Mouse (Mus musculus) spleen, postnatal 14 days (tissue): Measurements from ENCODE around the gene Dnase2a.
"Not testable (repeated sequence)": the region's sequence is repeated elsewhere in the genome, so short reads cannot be mapped to it uniquely, and the experiment has no call there.

Source experiments
- DNase-seq, 2 experiments: peaks; one replicate each; pipeline ENCODE4 v3.0.0; 2021 to 2022; ENCODE audit warnings: low spot score in 2 of 2

Gene Dnase2a

DNA sequence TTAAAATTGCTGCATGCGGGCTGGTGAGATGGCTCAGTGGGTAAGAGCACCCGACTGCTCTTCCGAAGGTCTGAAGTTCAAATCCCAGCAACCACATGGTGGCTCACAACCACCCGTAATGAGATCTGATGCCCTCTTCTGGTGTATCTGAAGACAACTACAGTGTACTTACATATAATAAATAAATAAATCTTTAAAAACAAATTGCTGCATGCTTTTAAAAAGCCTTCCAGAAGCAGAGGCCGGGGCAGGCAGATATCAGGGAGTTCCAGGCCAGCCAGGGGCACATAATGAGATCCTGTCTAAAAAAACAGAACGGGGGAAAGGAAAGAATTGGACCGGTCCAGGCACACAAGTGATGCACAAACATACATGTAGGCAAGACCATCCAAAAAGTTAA, 381 bp upstream of the Dnase2a start:
- DNase-seq: not testable (repeated sequence)

DNA sequence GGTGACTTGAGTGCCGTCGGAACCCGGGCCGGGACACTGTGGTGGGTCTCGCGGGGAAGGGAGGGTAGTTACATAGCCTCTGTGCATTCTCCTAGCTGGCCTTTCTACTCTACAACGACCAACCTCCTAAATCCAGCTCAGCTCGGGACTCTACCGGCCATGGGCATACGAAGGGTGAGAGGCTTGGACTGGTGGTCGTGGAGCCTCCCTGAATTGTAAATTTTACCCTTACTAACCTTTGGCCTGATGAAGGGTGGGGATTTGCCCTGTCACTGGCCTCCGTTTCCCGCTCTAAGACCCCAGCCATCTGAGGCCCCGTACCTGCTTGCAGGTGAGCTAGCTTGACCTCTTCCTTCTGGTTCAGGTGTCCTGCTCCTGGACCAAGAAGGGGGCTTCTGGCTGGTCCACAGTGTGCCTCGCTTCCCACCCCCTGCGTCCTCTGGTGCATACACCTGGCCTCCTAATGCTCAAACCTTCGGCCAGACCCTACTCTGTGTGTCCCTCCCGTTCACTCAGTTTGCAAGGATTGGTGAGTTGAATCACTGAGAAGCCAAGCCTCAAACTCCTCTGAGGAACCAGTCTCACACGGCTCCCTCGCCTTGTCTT, 905 bp downstream of the Dnase2a start:
- DNase-seq: no peak

DNA sequence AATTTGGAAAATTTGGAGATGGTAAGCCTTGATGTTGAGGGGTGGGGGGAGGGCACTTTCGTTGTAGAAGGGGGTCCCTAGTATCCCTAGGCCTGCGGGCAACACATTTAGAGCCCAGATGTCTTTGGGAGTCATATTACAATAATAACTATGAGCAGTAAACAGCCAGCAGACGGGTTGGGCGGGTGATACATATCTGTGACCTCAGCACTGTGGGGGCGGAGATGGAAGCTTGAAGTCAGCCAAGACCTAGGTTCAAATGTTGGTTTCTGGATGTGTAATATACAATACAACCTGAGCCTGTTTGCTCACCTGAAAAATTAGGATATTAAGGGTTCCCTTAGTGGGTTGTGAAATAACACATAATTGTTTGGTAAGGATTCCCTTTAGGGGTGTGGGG, 1.6 kb downstream of the Dnase2a start:
- DNase-seq: no peak

DNA sequence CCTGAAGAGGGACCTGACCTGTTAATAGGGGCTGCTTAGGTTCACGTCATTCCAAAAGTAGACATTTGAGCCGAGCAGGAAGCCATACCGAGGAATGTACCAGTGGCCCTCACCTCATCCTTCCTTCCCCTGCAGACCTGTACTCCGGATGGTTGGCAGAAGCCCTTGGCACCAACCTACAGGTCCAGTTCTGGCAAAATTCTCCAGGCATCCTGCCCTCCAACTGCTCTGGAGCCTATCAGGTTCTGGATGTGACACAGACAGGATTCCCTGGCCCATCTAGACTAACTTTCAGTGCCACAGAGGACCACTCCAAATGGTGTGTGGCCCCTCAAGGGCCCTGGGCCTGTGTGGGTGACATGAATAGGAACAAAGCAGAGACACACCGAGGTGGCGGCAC, 2.2 kb downstream of the Dnase2a start:
- DNase-seq: no peak

DNA sequence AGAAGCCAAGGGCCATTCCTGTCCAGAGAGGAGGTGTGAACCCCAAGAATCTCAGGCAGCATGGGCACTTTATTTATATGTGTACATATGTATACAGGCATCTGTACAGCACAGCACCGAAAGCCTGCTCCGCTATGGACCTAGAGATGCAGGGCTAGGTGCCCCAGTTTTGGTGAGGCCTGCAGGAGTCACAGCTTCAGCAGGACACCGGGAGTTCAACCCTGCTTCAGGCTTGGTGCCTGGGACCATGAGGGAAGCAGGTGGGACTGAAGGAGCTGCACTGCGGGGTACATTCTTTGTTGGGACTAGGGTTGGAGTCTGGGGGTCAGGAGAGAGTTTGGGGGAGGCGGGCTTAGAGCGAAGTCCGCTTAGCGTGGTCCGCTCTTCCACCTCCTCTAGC, 3.5 kb downstream of the Dnase2a start:
- DNase-seq: no peak

DNA sequence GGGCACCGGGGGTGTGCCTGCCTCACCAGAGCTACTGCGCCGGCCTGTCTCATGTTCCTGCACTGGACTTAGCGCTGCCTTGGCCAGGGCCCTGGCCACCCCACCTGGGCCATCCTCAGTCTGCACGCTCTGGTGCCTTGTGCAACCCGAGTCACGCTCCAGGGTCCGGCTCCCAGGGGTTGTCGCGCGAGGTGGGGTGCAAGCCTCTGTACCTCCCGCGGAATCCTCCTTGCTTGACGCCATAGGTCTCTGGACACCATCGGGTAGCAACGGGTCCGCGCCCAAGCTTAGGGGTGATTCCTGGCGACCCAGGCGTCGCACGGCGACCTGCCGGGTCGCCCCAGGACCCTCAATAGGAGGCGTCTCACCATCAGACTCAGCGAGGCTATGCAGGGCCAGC, 4.0 kb downstream of the Dnase2a start:
- DNase-seq: no peak

DNA sequence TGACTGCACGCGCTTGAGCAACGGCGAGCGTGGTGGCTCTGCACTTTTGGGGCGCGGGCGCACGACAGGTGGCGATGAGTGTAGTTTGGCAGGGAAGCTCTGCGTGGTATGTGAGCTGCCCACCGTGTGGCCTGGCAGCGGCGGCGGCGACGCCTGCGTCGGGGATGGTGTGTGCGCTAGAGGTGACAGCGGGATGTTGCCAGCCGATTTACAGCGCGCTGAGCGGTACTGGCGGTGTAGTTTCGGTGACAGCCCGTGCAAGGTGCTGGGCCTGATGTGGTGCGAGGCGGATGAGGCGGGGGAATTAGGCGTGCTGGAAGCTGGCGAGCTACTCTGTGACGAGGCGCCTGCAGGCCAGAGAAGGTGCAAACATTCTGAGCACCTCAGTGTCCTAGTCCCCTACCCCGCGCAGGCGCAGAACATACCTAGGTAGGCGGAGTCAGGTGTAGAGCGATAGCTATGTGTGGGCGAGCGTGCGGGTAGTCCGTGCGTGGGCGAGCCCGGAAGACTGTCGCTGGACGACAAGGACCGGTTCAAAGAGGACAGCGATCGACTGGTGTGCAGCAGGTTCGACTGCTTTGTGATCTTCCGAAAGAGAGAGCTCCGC, 4.6 kb downstream of the Dnase2a start:
- DNase-seq: peak; percentile 75 to 76

DNA sequence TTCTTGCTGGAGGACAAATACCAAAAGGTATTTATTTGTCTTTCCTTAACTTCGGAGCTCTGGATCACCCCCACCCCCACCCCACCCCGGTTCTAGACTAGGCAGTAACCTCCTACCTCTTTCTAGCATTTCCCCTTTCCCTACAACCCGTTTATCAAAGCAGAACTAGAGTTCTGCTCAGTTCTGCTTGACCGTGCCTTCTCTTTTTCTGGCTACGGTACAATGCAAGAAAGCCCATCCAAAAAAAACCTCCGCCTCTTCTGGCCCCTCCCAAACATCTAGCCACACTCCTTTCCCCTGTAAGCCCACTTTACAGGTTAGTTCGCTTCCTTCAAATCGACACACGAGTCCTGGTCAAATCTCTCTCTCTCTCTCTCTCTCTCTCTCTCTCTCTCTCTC, 5.1 kb downstream of the Dnase2a start:
- DNase-seq: no peak

DNA sequence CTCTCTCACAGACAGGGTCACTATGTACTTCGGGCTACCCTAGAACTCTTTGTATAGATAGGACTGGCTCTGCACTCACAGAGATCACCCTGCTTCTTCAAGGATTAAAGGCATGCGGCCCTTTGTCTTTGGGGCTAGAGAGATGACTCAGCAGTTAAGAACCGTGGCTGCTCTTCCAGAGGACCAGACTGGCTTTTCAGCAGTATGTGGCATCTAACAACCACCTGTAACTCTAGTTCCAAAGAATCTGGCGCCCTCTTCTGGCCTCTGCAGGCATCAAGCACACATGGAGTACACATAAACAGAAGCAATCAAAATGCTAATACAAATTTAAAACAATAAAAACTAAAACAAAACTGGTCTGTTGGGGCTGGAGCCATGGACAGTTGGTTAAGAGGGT, 5.6 kb downstream of the Dnase2a start:
- peak in 1 of 2 experiments; percentile 50 for DNase-seq

DNA sequence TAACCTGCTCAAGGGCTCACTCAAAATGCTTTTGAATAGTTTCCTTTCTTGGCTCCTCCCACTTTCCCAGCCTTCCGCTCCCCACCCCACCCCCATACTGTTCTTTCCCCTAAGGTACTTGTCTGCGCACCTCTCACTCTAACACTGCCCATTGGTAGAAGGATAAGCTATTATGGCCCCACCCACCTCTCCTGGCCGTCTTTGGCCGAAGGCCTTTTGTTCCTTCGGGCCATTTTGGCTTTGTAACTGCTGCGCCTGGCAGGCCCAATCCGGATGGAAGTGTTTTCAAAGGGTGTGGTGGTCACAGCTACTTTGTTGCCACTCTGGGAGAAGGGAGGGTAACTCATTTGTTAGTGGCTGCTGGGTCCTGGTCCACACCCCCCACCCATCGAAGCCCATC, 6.9 kb downstream of the Dnase2a start:
- DNase-seq: no peak

DNA sequence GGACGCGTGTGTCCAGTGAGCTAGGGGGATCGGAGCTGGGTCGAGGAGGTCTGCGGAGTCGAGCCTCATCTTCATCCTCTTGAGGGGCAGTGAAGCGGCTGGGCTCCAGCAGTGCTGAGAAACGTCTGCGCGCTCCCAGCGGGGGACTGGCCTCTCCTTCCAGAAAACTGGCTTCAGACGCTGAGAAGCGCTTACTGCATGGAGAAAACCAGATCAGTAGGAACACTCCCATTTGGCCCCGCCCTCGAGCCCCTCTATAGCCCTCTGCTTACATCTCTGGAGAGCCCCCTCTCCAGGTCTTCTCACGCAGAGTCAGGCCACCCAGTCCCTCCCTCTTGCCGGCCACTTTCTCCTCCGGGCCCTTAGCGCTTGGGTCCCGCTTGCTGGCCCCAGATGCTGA, 9.4 kb downstream of the Dnase2a start:
- DNase-seq: no peak

DNA sequence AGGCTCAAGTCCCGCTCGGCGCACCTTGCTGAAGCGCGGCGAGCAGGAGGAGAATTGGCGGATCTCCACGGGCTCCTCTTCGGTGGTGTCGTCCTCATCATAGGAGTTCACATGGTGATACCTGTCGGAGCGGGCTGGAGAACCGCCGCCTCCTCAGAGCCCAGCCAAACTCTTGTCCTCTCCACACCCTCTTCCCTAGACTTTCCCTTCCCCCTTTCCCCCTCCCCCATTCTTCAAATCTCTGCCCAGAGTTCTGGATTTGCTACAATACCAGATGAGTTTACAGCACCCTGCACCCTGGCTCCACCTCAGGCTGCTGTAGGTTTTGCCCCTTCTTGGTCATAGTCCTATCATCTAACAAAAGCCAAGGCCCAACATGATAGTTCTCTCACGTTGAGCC, 10.3 kb downstream of the Dnase2a start:
- DNase-seq: no peak

DNA sequence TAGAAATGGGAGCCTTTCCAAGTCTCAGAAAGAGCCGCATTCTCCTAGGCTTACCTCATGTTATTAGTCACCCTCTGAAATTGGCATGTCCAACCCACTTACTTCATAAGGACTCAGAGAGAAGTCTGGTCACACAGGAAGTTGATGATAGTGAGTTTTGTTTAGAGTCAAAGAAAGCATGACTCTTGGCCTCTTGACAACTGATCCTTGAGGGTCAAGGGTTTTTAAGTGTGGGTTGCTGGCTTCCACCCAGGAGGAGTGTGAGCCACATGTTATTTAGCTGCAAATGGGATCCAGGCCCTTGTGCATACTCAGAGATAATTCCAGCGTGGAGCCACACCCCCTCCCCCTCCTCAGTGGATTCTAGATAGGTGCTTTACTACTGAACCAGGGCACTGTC, 13.2 kb downstream of the Dnase2a start:
- no peak for DNase-seq

DNA sequence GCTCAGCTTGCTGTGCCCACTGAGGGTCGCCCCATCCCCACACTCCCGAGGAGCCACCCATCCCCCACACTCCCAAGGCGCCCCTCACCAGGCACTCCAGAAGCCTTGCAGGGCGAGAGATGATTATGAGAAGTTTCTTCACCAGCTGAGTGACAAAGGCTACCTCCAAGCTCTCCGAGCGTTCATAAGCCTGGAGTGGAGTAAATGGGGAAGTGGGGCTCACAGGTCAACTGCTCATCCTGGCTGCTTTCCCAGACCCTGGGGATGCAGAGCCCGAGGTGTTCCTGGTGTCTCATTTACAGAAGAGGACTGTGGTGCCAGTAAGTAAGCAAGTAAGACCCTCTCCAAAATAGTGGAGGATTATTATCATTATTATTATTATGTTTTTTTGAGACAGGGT, 17.2 kb downstream of the Dnase2a start:
- no peak for DNase-seq

DNA sequence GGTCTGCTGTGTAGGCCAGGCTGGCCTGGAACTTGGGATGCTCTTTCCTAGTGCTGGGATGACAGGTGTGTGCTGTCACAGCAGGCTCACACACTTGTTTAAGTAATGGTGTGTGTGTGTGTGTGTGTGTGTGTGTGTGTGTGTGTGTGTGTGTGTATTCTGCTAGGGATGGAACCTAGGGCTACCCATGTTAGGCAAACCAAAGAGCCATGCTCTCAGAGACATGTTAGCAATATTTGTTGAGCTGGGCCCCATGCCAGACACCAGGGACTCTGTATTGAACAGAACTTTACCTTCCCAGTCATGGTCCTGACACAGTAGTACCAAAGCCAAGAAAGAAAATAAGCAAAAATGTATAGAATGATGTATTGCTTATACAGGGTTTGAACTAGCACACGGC, 19.2 kb downstream of the Dnase2a start:
- no peak for DNase-seq

DNA sequence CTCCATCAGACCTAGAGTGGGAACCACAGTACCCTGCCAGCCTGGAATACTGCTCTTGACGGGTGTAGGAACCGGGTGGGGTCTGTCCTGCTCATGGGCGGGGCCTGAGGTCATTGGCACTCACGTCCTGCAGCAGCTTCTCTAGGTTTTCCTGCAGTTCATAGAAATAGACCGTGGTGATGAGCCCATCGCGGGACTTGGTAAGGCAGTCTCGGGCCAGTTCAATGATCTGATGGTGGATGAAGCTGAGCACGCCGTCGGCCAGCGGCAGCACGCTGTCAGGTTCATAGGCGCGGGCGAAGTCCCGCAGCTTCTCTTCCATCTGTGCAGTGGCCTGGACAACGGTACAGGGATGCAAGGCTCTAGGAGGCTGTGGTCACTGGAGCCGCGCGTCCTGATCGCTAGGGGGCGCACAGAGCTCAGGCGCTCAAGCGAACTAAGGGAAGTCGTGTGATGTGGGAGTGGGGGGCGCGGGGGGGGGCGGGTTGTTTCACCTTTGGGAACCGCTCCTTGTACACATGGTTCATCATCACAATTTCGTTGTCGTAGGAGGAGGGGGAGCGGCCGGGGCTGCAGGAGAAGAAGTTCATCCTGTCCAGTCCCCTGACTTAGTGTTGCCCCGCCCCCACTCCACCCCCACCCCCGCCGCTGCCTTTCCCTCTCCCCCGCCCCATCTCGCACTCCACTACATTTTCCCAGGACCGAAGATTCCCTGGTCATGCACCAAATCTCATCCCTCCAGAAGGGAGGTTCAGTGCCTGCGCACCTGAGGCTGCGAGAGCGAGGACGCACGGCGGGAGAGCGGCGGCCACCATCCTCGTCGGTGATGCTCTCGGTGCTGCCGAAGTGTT, 20.3 kb downstream of the Dnase2a start:
- peak; percentile 43 to 60 for DNase-seq

DNA sequence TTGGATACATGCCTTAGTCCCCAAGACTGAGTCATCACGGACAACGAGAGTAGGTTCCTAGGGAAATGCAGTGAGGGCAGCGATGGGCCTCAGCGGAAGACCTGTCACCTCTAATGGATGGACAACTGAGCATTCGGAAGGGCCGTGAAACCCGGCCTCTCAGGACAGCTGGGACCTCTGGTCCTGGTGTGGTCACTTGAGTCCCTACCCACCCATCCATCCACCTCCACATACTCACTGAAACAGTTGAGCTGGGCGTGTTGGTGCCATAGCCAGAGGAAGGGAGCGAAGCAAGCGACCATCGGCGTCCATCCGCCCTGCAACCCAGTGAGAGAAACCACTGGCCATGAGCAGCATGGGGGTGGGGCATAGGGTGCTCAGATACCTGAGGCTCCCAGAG, 22.2 kb downstream of the Dnase2a start:
- DNase-seq: no peak

DNA sequence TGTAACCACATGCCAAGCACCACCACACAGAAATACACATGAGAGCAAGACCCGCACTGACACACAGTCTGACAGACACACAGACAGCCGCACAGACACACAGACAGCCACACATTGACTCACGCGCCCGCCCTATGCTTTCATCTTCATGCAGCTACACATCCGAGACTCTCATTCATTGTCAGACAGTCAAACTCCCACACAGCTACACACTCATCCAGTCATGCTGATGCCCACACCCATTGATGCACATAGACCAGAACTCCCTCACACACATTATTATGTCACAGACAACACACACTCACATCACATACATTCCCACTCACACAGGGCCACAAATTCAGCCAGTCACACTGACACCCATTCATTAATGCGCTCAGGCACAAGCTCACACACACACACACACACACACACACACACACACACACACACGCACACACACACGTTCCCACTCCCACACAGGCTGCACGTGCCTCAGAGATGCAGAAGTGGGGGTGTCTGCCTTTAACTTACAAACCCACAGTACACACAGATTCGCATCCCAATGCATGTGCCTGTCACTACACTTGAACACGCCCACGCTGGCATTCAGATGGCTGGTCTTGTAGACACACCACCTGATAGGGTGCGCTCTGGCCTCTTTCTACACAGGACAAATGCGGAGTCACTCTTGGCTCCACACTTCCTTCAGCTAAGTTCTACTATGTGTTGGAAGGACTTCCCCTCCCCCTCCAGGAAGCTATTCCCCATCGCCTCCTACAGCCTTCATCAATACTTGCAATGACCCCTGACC, 25.6 kb downstream of the Dnase2a start:
- DNase-seq: no peak

DNA sequence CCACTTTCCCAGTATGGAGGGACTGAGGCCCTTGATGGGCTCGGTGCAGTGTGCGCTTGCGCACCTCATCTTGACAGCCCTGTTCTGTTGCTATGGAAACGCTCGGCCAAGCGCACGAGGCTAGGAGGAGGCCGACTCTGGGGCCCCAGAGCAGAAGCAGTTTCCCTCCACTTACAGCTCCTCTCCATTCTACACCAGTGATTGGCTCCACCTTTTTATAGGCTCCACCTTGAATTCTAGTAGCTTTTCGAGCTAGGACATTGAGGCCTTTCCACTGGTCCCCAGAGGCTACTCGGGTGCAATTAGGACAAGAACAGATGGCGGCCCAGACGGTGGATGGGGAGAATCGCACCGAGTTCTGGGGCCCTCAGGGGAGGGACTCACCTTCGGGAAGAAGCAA, 26.5 kb downstream of the Dnase2a start:
- DNase-seq: no peak

DNA sequence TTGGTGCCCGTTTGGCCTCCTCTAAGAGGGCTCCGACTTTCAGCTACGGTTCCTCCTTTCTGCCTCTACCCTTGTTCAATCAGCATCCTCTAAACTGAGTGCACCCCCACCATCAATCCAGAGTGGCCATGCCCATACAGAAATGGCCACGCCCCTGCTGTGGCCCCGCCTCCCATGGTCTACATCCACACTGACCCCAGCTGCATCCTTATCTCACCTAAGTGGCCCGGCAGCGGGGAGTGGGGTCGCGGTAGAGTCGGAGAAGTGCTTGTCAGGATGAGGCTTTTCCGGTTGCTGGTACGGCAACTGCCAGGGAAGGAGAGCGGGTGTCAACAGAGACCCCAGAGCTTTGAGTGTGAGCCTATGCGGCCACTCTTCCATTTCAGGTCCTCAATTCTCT, 27.1 kb downstream of the Dnase2a start:
- no peak for DNase-seq

DNA sequence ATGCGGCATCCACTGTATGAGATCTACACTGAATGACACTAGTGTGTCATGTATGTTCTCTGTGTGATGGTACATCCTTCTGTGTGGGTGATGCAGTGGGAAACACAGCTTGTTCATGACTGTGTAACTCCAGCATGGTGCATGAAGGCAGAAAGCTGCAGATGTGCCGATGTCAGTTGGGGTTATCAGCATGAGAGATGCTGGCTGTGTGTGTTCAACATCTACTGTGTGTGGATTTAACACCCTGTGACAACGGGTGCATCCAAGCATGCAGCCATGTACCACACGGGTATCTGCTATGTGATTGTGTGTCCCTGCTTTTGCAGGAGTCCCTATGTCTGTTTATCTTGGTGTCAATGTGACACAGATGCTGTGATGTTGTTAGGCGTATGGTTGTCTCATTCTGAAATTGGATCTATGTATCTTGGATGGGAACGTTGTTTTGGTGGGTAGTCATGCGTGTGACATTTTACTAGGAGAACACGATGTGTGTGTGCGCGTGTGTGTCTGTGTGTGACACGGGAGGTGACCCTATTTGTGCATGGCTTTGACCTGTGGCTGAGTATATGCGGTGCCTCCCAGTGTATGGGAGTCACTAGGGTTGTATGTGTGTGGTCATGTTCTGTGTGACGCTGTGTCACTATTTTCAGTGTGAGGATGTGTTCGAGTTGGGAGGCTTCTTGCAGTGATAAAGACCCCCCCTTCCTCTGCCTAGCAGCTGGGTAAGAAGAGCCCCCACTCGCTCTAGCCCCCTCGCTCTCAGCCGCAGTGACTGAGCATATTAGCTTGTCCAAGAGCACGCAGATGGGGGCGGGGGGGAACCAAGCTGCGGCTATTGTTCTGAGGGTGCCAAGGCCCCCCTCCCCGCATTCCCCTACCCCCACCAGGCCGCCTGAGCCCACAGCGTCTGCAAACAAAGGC, 27.9 kb downstream of the Dnase2a start:
- DNase-seq: no peak
